Mouse (Mus musculus) ES-Bruce4 (cell line): ENCODE results near the gene Tbpl2. TPM values are rescaled to one million over a fixed set of nuclear protein-coding genes. Genes with fewer than 3 reads are reported as not detected.

Source experiments
- H3K27ac ChIP-seq: 2 replicates; pipeline ENCODE4 v1.5.1; 2012; ENCODE audit warnings: low read length, inconsistent platforms; ENCODE audit not compliant: insufficient read depth
- H3K27me3 ChIP-seq: 2 replicates; pipeline ENCODE4 v1.6.1; 2012; ENCODE audit warnings: mild to moderate bottlenecking, low read length, inconsistent platforms; ENCODE audit not compliant: control insufficient read depth, poor library complexity, insufficient read depth, severe bottlenecking
- H3K36me3 ChIP-seq: 2 replicates; pipeline ENCODE4 v1.6.1; 2012; ENCODE audit warnings: inconsistent platforms, mild to moderate bottlenecking, low read length, moderate library complexity; ENCODE audit not compliant: control insufficient read depth, poor library complexity, insufficient read depth, severe bottlenecking
- H3K4me1 ChIP-seq: one replicate; pipeline ENCODE4 v1.8.1; 2011; ENCODE audit warnings: low read length; ENCODE audit not compliant: control insufficient read depth, insufficient read depth
- H3K4me3 ChIP-seq: 2 replicates; pipeline ENCODE4 v1.5.1; 2011; ENCODE audit warnings: low read depth, mild to moderate bottlenecking, low read length
- H3K9ac ChIP-seq: 2 replicates; pipeline ENCODE4 v1.6.1; 2012; ENCODE audit warnings: low read depth, mild to moderate bottlenecking, inconsistent platforms; ENCODE audit not compliant: poor library complexity, severe bottlenecking
- H3K9me3 ChIP-seq: replicated peaks from 2 replicates; pipeline ENCODE4 v1.6.1; 2012; ENCODE audit warnings: mild to moderate bottlenecking, low read length, inconsistent platforms; ENCODE audit not compliant: control insufficient read depth, poor library complexity, insufficient read depth, severe bottlenecking
- CTCF ChIP-seq: IDR thresholded peaks from one replicate; pipeline ENCODE4 v1.8.1; 2011; ENCODE audit warnings: low read depth, low read length
- EP300 ChIP-seq: IDR thresholded peaks from 2 replicates; pipeline ENCODE4 v1.6.1; 2011; ENCODE audit warnings: low read depth, low read length; ENCODE audit not compliant: insufficient read depth
- POLR2A ChIP-seq: IDR thresholded peaks from one replicate; pipeline ENCODE4 v1.8.1; 2011; ENCODE audit warnings: low read length; ENCODE audit not compliant: insufficient read depth
- polyA plus RNA-seq: library from polyadenylated mRNA; stranded (reverse); fragments of >200 nt; gene quantifications from 2 replicates; pipeline ENCODE4 v1.2.4, GENCODE M21; 2011; ENCODE audit warnings: low read depth; ENCODE audit not compliant: missing spikeins, insufficient read depth, insufficient read length

Gene Tbpl2
- not detected in 2 replicates for polyA plus RNA-seq

- TF ChIP-seq POLR2A (no peak), EP300 (no peak), CTCF (no peak)
- Histone ChIP-seq H3K9me3 (no peaks in the 10 kb centered on the region), H3K4me1 (no peaks in the 10 kb centered on the region), H3K27me3 (no peaks in the 10 kb centered on the region), H3K27ac (no peak within 1 kb of the TSS), H3K9ac (no peak within 1 kb of the TSS), H3K4me3 (no peak within 1 kb of the TSS), H3K36me3 (no peaks in the 10 kb centered on the region)
These were observed at the start of gene Tbpl2 for GRCm38 (mm10) chr2:24096495-24096894. Gene Tbpl2 (minus strand): TSS chr2:24096595.

DNA sequence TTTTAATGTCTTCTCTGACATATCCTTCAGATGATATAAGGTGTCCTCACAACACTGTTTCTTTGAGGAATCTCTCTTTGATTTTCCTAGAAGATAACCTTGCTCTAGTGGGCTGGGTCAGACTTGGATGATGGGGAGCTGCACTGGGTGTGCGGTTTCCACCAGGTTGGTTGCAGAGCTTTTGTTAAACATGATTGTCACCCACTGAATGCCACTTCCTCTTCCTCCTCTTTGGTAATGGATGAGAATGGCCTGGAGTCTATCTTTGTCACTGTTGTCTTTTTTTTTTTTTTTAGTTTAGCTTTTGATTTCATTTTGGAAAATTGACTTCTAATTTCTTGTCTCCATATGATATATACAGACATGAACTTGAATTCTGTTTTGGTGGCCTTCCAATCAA is 38.0 kb upstream of the Tbpl2 start:
- no peaks in the 10 kb centered on the region for H3K36me3 ChIP-seq
- H3K4me1 ChIP-seq, result no peaks in the 10 kb centered on the region
- no peak overlapping the region for H3K4me3 ChIP-seq
- H3K9me3 ChIP-seq, result no peaks in the 10 kb centered on the region; the same call in 1 of the 2 replicates
- H3K9ac ChIP-seq, result no peak overlapping the region
- H3K27ac ChIP-seq, result no peak overlapping the region
- H3K27me3 ChIP-seq, result no peaks in the 10 kb centered on the region
- TF ChIP-seq POLR2A (no peak), CTCF (no peak), EP300 (no peak)

GRCm38 (mm10) chr2:24109085-24109484 is 12.7 kb upstream of the Tbpl2 start:
- Histone ChIP-seq H3K27ac (no peak overlapping the region), H3K9me3 (no peaks in the 10 kb centered on the region), H3K4me3 (no peak overlapping the region), H3K27me3 (no peaks in the 10 kb centered on the region), H3K36me3 (no peaks in the 10 kb centered on the region), H3K4me1 (no peaks in the 10 kb centered on the region), H3K9ac (no peak overlapping the region)
- TF ChIP-seq POLR2A, result no peak
- no peak for TF ChIP-seq EP300
- TF ChIP-seq CTCF, result no peak

GRCm38 (mm10) chr2:24103619-24104289 is 7.4 kb upstream of the Tbpl2 start:
- Histone ChIP-seq H3K27ac (no peak overlapping the region), H3K4me1 (no peaks in the 10 kb centered on the region), H3K27me3 (no peaks in the 10 kb centered on the region), H3K9me3 (no peaks in the 10 kb centered on the region), H3K36me3 (no peaks in the 10 kb centered on the region), H3K9ac (no peak overlapping the region), H3K4me3 (no peak overlapping the region)
- TF ChIP-seq POLR2A (no peak), EP300 (no peak), CTCF (no peak)

DNA sequence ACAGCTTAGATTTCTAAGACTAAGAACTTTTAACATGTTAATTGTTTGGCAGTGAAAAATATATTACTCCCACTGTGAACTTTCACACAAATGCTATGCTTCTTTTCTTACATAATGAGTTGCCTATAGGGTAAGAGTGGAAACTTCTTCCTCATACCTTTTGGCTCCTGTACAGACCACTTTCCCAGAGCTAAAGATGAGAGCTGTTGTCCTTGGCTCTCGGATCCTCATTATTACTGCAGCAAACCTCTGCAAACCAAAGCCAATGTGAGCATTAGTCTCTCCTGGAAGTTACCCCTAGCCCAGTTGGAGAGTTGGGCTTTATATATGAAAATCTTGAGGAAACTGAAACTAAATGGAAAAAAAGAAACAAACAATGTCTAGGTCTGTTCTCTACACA is 5.5 kb downstream of the Tbpl2 start:
- Histone ChIP-seq H3K27me3 (no peaks in the 10 kb centered on the region), H3K27ac (no peak overlapping the region), H3K4me1 (no peaks in the 10 kb centered on the region), H3K9me3 (no peaks in the 10 kb centered on the region), H3K9ac (no peak overlapping the region), H3K4me3 (no peak overlapping the region), H3K36me3 (no peaks in the 10 kb centered on the region)
- TF ChIP-seq CTCF (no peak), EP300 (no peak), POLR2A (no peak)

DNA sequence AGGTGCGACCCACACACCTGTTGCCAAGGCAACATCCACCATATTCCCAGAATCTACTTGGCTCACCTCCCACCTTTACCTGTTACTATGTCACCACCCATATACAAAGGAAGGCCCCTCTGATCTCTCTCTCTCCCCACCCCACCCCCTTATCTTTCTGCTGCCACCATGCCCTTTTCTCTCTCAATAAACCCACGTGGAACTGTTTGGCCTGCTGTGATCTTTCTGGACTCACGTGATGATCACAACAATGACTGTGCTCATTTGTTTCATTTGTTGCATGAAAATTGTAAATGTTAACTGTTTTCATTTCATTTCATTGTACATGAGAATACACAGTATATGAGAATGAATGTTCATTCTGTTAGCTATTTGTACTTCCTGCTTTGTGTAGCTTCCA is 45.9 kb downstream of the Tbpl2 start:
- no peaks in the 10 kb centered on the region for H3K4me1 ChIP-seq
- TF ChIP-seq CTCF (no peak), POLR2A (no peak), EP300 (no peak)
- H3K36me3 ChIP-seq, result no peaks in the 10 kb centered on the region
- no peaks in the 10 kb centered on the region for H3K27me3 ChIP-seq
- H3K9ac ChIP-seq, result no peak overlapping the region
- H3K27ac ChIP-seq, result no peak overlapping the region
- no peaks in the 10 kb centered on the region for H3K9me3 ChIP-seq
- H3K4me3 ChIP-seq, result no peak overlapping the region
